Mouse (Mus musculus): ENCODE measurements around the gene Fbxl16. TPM values are rescaled to one million over a fixed set of nuclear protein-coding genes. Genes with fewer than 3 reads are reported as not detected.

Gene Fbxl16
- total RNA-seq, 2 experiments from 2014 or later = 0.67 to 1.2 TPM

- intact Hi-C loops (cut with DNase I) = no loop called here
- DNase-seq = no peak
Observed at GRCm38 (mm10) chr17:25825984-25826570, 17.2 kb downstream of the Fbxl16 start.

GRCm38 (mm10) chr17:25827011-25827410 is 18.1 kb downstream of the Fbxl16 start:
- intact Hi-C loops (cut with DNase I) = no loop called here
- no peak for DNase-seq

- intact Hi-C loops (cut with DNase I) = no loop called here
- DNase-seq = no peak
Observed at GRCm38 (mm10) chr17:25827546-25828222, 18.8 kb downstream of the Fbxl16 start.

GRCm38 (mm10) chr17:25828223-25828594 is 19.3 kb downstream of the Fbxl16 start:
- intact Hi-C loops (cut with DNase I) = no loop called here
- DNase-seq = no peak

- peak; percentile 83 to 85 for DNase-seq
- intact Hi-C loops (cut with DNase I) = no loop called here
Observed at GRCm38 (mm10) chr17:25828712-25829557, 20.1 kb downstream of the Fbxl16 start, which contains the start of gene Jmjd8. Jmjd8 (plus strand) TSS chr17:25828867.

GRCm38 (mm10) chr17:25829558-25830017 is 20.7 kb downstream of the Fbxl16 start:
- intact Hi-C loops (cut with DNase I) = no loop called here
- no peak for DNase-seq

GRCm38 (mm10) chr17:25830200-25830753 is 21.4 kb downstream of the Fbxl16 start:
- DNase-seq = no peak
- intact Hi-C loops (cut with DNase I) = no loop called here

- DNase-seq = no peak
- intact Hi-C loops (cut with DNase I) = no loop called here
Observed at GRCm38 (mm10) chr17:25830806-25831431, 22.0 kb downstream of the Fbxl16 start.

GRCm38 (mm10) chr17:25831451-25832281 is 22.8 kb downstream of the Fbxl16 start:
- intact Hi-C loops (cut with DNase I) = no loop called here
- DNase-seq = peak in 1 of 2 experiments; percentile 50

GRCm38 (mm10) chr17:25832436-25833290 is 23.8 kb downstream of the Fbxl16 start:
- intact Hi-C loops (cut with DNase I) = no loop called here
- peak; percentile 100 for DNase-seq

GRCm38 (mm10) chr17:25833291-25833663 is 24.4 kb downstream of the Fbxl16 start, which contains the start of gene Stub1:
Stub1 (minus strand) TSS chr17:25833404.
- DNase-seq = peak; percentile 95 to 96
- intact Hi-C loops (cut with DNase I) = no loop called here

- DNase-seq = peak; percentile 56 to 64
- intact Hi-C loops (cut with DNase I) = no loop called here
Observed at GRCm38 (mm10) chr17:25833961-25834594, 25.2 kb downstream of the Fbxl16 start.

GRCm38 (mm10) chr17:25834595-25835222 is 25.8 kb downstream of the Fbxl16 start:
- intact Hi-C loops (cut with DNase I) = no loop called here
- DNase-seq = no peak

- intact Hi-C loops (cut with DNase I) = no loop called here
- DNase-seq = no peak
Observed at GRCm38 (mm10) chr17:25835301-25835700, 26.4 kb downstream of the Fbxl16 start.

GRCm38 (mm10) chr17:25835816-25836215 is 26.9 kb downstream of the Fbxl16 start:
- intact Hi-C loops (cut with DNase I) = no loop called here
- no peak for DNase-seq

- no peak for DNase-seq
- intact Hi-C loops (cut with DNase I) = no loop called here
Observed at GRCm38 (mm10) chr17:25836397-25837075, 27.7 kb downstream of the Fbxl16 start.

GRCm38 (mm10) chr17:25837076-25837410 is 28.2 kb downstream of the Fbxl16 start, which contains the start of gene Rhbdl1:
Rhbdl1 (minus strand) TSS chr17:25837295.
- DNase-seq = peak; percentile 80 to 84
- intact Hi-C loops (cut with DNase I) = no loop called here
